Mouse (Mus musculus): ENCODE measurements around the gene Zfp853. TPM values are rescaled to one million over a fixed set of nuclear protein-coding genes. Genes with fewer than 3 reads are reported as not detected.

Zfp853 gene
- total RNA-seq, 2 experiments from 2014 or later = 0.66 to 0.75 TPM

- DNase-seq = no peak
Measured at GRCm38 (mm10) chr5:143292879-143293278, 544 bp downstream of the Zfp853 start.

- no peak for DNase-seq
Measured at GRCm38 (mm10) chr5:143289299-143289698, 4.1 kb downstream of the Zfp853 start.

- no peak for DNase-seq
Measured at GRCm38 (mm10) chr5:143288378-143288911, 5.0 kb downstream of the Zfp853 start.

GRCm38 (mm10) chr5:143287774-143288328 lies 5.6 kb downstream of the Zfp853 start:
- no peak for DNase-seq

- DNase-seq = no peak
Measured at GRCm38 (mm10) chr5:143284762-143285161, 8.7 kb downstream of the Zfp853 start.

- DNase-seq = no peak
Measured at GRCm38 (mm10) chr5:143279247-143279646, 14.2 kb downstream of the Zfp853 start.

GRCm38 (mm10) chr5:143275761-143276160 lies 17.7 kb downstream of the Zfp853 start:
- DNase-seq = no peak

- DNase-seq = no peak
Measured at GRCm38 (mm10) chr5:143272540-143273330, 20.7 kb downstream of the Zfp853 start.

GRCm38 (mm10) chr5:143272108-143272507 lies 21.3 kb downstream of the Zfp853 start:
- DNase-seq = no peak

- DNase-seq = no peak
Measured at GRCm38 (mm10) chr5:143271642-143272041, 21.8 kb downstream of the Zfp853 start.

- no peak for DNase-seq
Measured at GRCm38 (mm10) chr5:143270151-143270519, 23.3 kb downstream of the Zfp853 start.

- DNase-seq = peak; percentile 73
Measured at GRCm38 (mm10) chr5:143269363-143270150, 23.9 kb downstream of the Zfp853 start, which contains the start of gene Zfp316. TSS of gene Zfp316 (minus strand) at chr5:143270022.

GRCm38 (mm10) chr5:143268985-143269362 lies 24.4 kb downstream of the Zfp853 start:
- no peak for DNase-seq

GRCm38 (mm10) chr5:143266794-143267193 lies 26.6 kb downstream of the Zfp853 start:
- no peak for DNase-seq

GRCm38 (mm10) chr5:143265409-143265808 lies 28.0 kb downstream of the Zfp853 start:
- DNase-seq = no peak

- no peak for DNase-seq
Measured at GRCm38 (mm10) chr5:143264689-143265088, 28.7 kb downstream of the Zfp853 start.

GRCm38 (mm10) chr5:143261636-143262035 lies 31.8 kb downstream of the Zfp853 start:
- DNase-seq = no peak

- DNase-seq = no peak
Measured at GRCm38 (mm10) chr5:143255802-143256201, 37.6 kb downstream of the Zfp853 start.

GRCm38 (mm10) chr5:143255131-143255519 lies 38.3 kb downstream of the Zfp853 start:
- DNase-seq = no peak

GRCm38 (mm10) chr5:143254487-143255130 lies 38.8 kb downstream of the Zfp853 start:
- DNase-seq = peak; percentile 14

GRCm38 (mm10) chr5:143253881-143254486 lies 39.4 kb downstream of the Zfp853 start:
- DNase-seq = peak; percentile 16

Data from gastrocnemius, postnatal 10 days (tissue).